Mouse (Mus musculus): ENCODE measurements around the gene Rimbp2.

DNA sequence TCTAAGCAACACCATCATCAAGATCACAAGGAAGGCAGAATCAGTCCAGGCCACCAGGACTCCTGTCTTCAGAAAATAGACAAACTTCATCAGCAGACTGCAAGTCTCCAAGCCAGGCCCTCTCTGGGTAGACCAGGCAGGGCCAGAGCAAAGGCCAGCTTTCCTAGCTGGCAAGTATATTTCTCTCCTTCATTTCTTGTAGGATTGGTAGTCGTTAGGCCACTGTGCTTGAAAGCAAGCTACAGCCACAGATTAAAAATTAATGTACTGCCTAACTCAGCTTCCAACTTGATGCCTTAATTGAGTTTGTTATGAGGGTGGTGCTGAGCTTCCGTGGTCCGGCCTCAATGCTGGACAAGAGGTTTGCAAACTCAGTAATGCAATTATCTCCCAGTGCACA, 65.7 kb downstream of the Rimbp2 start:
- no peak for TF ChIP-seq ZNF384 (IDR thresholded peaks at IDR 0.05; ENCODE audit: low read depth, low read length)
- no peak for TF ChIP-seq HCFC1 (IDR thresholded peaks at IDR 0.05; ENCODE audit: borderline replicate concordance, insufficient read depth, low read length)

Measured in ES-E14 (cell line).